Mouse (Mus musculus): Measurements from ENCODE around the gene Zdhhc4. TPM values are rescaled to one million over a fixed set of nuclear protein-coding genes. Genes with fewer than 3 reads are reported as not detected.

Zdhhc4 gene
- total RNA-seq, 2 experiments from 2014 or later, result 60.7 to 68.5 TPM

DNA sequence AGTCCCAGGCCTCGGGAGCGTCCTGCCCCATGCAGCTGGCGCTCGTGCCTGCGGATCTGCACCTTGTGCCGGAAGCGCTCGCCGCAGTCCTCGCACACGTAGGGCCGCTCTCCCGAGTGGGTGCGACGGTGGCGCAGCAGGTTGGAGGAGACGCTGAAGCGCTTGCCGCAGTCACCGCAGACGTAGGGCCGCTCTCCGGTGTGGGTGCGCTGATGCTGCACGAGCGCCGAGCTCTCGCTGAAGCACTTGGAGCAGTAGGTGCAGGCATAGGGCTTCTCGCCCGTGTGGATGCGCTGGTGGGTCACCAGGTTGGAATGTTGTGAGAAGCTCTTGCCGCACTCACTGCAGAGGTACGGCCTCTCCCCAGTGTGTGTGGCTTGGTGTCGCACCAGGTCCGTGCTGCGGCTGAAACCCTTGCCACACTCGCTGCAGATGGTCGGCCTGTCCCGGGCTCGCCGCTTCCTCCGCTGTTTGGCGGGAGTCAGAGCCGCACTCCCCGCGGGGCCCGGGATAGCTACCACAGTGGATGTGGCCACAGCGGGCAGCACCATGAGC lies 41.2 kb downstream of the Zdhhc4 start:
- no peak for DNase-seq (ENCODE audit: low spot score in 2 of 2)

DNA sequence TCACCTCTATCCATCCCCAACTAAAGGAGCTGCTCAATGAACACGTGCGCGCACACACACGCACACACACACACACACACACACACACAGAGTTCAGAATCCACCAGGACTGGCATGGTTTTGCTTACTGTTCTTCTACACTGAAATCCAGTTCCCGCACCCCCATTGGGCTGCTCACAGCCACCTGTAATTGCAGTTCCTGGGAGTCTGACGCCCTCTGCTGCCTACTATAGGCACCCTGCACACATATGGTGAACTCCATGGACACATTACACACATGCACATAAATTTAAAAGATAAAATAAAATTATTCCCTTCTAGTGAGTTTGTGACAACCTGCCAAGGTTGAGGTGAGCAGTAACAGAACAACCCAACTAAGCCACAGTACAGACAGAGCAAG lies 44.3 kb downstream of the Zdhhc4 start:
- no peak for DNase-seq (ENCODE audit: low spot score in 2 of 2)

DNA sequence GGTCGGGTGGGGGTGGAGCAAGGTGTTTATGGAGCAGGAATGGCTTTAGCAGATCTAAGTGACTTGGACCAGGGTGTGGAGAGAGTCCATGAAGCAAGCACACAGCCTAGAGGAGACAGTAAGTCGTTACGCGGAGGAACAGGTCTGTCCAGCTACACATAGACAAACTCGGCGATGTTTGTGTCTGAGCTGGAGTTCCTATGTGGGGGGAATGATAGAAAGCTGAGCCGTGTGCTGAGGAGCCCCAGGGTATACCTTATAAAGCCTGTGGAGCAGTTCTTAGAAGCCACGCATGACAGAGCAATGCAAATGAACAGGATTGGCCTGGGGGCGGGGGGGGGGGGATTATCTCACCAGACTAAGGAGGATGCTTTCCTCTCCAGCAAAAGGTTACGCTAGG lies 49.8 kb downstream of the Zdhhc4 start:
- no peak for DNase-seq (ENCODE audit: low spot score in 2 of 2)

DNA sequence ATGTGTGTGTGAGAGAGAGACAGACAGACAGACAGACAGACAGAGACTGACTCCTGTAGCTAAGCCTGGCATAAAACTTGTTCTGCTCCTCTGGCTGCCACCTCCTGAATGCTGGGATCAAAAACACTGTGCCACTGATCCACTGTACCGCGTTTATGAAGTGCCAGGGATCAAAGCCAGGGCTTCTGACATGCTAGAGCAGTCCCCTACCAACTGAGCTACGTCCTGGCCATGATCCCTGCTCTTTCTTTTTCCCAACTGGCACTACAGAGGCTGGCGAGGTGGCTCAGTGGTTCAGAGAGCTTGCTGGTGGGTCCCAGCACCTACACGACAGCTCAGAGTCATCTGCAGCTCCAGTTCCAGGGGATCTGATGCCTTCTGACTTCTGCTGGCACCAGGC lies 53.3 kb downstream of the Zdhhc4 start:
- DNase-seq (ENCODE audit: low spot score in 2 of 2), result no peak

- DNase-seq (ENCODE audit: low spot score in 2 of 2), result no peak
Measured at GRCm38 (mm10) chr5:143272540-143273330, 56.3 kb downstream of the Zdhhc4 start.

DNA sequence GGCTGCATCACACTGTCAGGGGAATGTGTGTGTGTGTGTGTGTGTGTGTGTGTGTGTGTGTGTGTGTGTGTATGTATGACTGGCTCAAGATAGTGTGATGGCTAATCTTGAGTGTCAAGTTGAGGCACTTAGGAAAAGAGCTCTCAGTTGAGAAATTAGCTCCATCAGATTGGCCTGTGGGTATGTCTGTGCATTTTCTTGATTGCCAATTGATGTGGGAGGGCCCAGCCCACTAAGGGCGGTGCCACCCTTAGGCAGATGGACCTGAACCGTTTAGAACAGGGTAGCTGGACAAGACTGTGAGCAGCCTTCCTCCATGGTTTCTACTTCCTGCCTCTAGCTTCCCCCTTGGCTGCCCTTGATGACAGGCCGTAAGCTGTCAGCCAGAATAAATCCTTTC lies 56.9 kb downstream of the Zdhhc4 start:
- no peak for DNase-seq (ENCODE audit: low spot score in 2 of 2)

- DNase-seq (ENCODE audit: low spot score in 2 of 2), result no peak
Measured at GRCm38 (mm10) chr5:143271642-143272041, 57.4 kb downstream of the Zdhhc4 start.

DNA sequence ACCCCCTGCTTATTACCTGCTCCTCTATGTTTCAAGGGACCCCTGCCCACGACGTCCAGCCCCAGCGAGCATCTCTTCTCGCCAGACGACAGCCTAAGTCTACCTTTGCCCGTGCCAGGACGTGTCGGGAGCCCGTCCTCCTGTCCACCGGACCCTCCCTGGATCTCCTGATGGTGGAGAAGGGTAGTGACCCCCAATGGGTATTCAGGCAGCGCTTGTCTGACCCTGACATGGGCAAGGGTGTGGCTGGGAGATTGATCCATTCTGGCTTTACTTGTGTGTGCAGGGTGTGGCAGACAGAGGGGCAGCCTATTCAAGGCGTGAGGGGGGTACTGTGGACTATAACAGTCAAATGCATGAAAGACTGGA lies 58.9 kb downstream of the Zdhhc4 start:
- DNase-seq (ENCODE audit: low spot score in 2 of 2), result no peak

DNA sequence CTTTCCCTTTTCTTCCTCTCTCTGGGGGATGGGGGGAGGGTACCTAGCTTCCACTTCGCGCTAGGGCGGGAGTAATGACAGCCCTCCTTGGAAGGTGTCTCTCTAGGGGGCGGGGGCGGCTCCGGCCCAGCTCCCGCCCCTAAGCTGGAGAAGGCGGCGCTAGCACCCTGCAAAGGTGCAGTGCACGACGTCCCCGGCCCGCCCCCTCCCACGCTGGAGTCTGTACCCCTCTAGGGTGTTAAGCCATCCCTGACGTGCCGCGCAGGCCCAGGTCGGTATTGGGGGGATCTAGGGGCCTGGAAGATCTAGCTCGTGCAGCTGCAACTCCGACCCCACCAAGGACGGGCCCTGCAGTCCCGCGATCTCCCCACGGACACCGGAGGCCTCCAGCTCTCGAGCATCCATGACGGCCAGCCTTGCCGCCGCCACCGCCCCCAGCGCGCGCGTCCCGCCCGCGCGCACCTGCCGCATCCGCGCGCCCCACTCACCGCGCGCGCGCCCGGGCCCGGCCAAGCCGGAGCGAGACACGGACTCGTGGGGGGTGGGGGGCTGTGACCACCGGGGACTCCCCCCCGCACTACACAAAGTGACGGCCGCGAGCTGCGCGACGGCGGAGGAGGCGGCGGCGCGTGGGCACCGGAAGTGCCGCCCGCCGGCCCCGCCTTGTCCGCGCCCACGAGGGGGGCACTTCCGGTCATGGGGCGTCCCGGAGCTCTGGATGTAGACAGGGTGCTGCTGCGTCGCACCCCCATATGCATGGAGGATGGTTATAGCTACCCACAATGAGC lies 59.5 kb downstream of the Zdhhc4 start, which contains the start of gene Zfp316:
Zfp316 (minus strand) TSS at position 660 of the 788 bp plus-strand sequence.
- peak; percentile 72 to 75 for DNase-seq (ENCODE audit: low spot score in 2 of 2)

DNA sequence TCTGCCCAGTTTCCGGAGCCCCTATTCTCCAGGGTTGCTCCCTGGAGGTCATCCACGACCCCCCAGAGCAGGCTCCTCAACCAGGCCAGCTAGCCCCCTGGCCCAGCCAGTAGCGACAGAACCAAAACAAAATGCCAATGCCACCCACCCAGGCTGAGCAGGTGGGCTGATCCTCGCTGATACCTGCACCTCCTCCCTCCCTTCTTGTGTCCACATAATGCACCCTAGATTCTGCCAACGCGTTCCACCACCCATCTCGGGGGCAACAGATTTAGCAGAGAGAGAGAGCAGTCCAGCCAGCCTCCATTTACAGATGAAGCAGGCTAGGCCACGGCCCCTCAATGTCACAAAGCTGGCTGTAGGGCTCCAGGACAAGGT lies 60.1 kb downstream of the Zdhhc4 start:
- no peak for DNase-seq (ENCODE audit: low spot score in 2 of 2)

DNA sequence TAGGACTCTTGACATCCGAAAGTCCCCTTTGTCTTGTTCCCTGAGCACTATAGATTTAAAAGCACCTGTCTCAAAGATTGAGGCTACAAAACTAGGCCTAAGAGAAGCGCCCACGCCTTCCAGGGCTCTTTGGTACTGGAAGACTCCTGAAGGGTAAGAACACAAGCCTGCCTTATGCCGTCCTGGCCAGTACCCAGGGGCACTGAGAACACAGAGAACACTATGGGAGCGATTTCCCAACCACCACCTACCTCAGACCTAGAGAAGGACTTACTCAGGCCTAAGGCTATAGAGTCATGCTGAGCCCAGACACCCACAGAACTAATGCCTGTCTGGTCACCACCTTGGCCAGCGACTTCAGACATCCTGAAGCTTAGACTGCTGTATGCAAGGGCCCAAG lies 62.3 kb downstream of the Zdhhc4 start:
- no peak for DNase-seq (ENCODE audit: low spot score in 2 of 2)

Other genes with a start within 250 kb of the Zdhhc4 start
- gene Rnf216, start 216.3 kb downstream of the Zdhhc4 start, total RNA-seq (2021), result 10 to 100 TPM; 33.6 to 44.9 TPM
- gene Olfr718-ps1, start 181.7 kb downstream of the Zdhhc4 start, total RNA-seq (2021), result not detected
- 10 to 100 TPM in 1 of 2 experiments, 1 to 10 TPM in 1; 9.7 to 10.8 TPM for gene Rbak, start 148.5 kb downstream of the Zdhhc4 start, total RNA-seq (2021)
- gene Spdye4b, start 148.2 kb downstream of the Zdhhc4 start, total RNA-seq (2021), result not detected
- gene Spdye4a, start 102.4 kb downstream of the Zdhhc4 start, total RNA-seq (2021), result not detected
- gene Zfp12, start 94.1 kb downstream of the Zdhhc4 start, total RNA-seq (2021), result 10 to 100 TPM; 21.2 to 22.1 TPM
- gene Zfp316, start 59.2 kb downstream of the Zdhhc4 start, total RNA-seq (2021), result 1 to 10 TPM; 6.1 to 7.7 TPM
- under 1 TPM; 0.17 to 0.38 TPM for gene Zfp853, start 35.6 kb downstream of the Zdhhc4 start, total RNA-seq (2021)
- 10 to 100 TPM; 22.9 to 34.2 TPM for gene E130309D02Rik, start 13.9 kb downstream of the Zdhhc4 start, total RNA-seq (2021)
- under 1 TPM; 0.26 to 0.36 TPM for gene Grid2ip, start 28.1 kb upstream of the Zdhhc4 start, total RNA-seq (2021)
- gene Kdelr2, start 74.6 kb upstream of the Zdhhc4 start, total RNA-seq (2021), result 100 to 1,000 TPM in 1 of 2 experiments, 10 to 100 TPM in 1; 95.7 to 104 TPM
- gene Daglb, start 135.3 kb upstream of the Zdhhc4 start, total RNA-seq (2021), result 10 to 100 TPM; 14.8 to 18.6 TPM
- 100 to 1,000 TPM; 319 to 385 TPM for gene Rac1, start 198.8 kb upstream of the Zdhhc4 start, total RNA-seq (2021)